Mouse (Mus musculus) midbrain, embryonic 12.5 days (tissue): Measurements from ENCODE around the gene Smg5. TPM values are rescaled to one million over a fixed set of nuclear protein-coding genes. Genes with fewer than 3 reads are reported as not detected.
"Not testable (repeated sequence)": the region's sequence is repeated elsewhere in the genome, so short reads cannot be mapped to it uniquely, and the experiment has no call there.

ENCODE experiments used
- ATAC-seq: fragments of 200-750 bp; cut with Nextera tagmentation; 2 replicates; pipeline ENCODE4 v1.8.0; 2017; ENCODE audit warnings: low read depth, moderate TSS enrichment, moderate library complexity; ENCODE audit not compliant: low FRiP score
- H3K27ac ChIP-seq: fragments of 300-500 bp; sonication (generic); replicated peaks from 2 replicates; pipeline ENCODE4 v1.5.1; 2016; ENCODE audit warnings: mild to moderate bottlenecking
- H3K27me3 ChIP-seq: fragments of 300-500 bp; sonication (generic); 2 replicates; pipeline ENCODE4 v1.6.1; 2016; ENCODE audit warnings: mild to moderate bottlenecking
- H3K36me3 ChIP-seq: fragments of 300-500 bp; sonication (generic); 2 replicates; pipeline ENCODE4 v1.6.1; 2016
- H3K4me1 ChIP-seq: fragments of 300-500 bp; sonication (generic); 2 replicates; pipeline ENCODE4 v1.6.1; 2016
- H3K4me2 ChIP-seq: fragments of 300-500 bp; sonication (generic); replicated peaks from 2 replicates; pipeline ENCODE4 v1.6.1; 2016; ENCODE audit warnings: mild to moderate bottlenecking, moderate library complexity
- H3K4me3 ChIP-seq: fragments of 300-500 bp; sonication (generic); 2 replicates; pipeline ENCODE4 v1.5.1; 2016; ENCODE audit warnings: mild to moderate bottlenecking
- H3K9ac ChIP-seq: fragments of 300-500 bp; sonication (generic); replicated peaks from 2 replicates; pipeline ENCODE4 v1.6.1; 2016; ENCODE audit warnings: mild to moderate bottlenecking, moderate library complexity
- H3K9me3 ChIP-seq: fragments of 300-500 bp; sonication (generic); 2 replicates; pipeline ENCODE4 v1.6.1; 2016; ENCODE audit warnings: mild to moderate bottlenecking
- WGBS: fragments of 180-500 bp; shearing (Covaris S2); methylation state at CpG from one replicate; pipeline ENCODE4 v1.1.7; 2016; 5-methylcytosine and 5-hydroxymethylcytosine counted together
- polyA plus RNA-seq: library from polyadenylated mRNA; unstranded; fragments of >200 nt; fragmentation: Nextera tagmentation; extraction: Ambion mirVana; gene quantifications from 2 replicates; pipeline ENCODE4 v1.2.1, GENCODE M21; 2016

Smg5 gene
- polyA plus RNA-seq, 1 experiment from 2014 or later: 101 TPM

GRCm38 (mm10) chr3:88376644-88377043 lies 40.6 kb downstream of the Smg5 start:
- peak overlapping the region; percentile 29; the same call in 1 of the 2 replicates for H3K4me2 ChIP-seq
- 0 out of 2 replicates have a peak overlapping the region, but pooled peaks have one; percentile 4 for H3K27ac ChIP-seq
- ATAC-seq, H3K9ac ChIP-seq, H3K9me3 ChIP-seq, H3K36me3 ChIP-seq, H3K4me3 ChIP-seq, H3K4me1 ChIP-seq, H3K27me3 ChIP-seq: not testable (repeated sequence)
- 31% methylated on average over 7 of the region's 7 CpGs for WGBS

- H3K4me1 ChIP-seq: peaks cover 12% of the 10 kb centered on the region; the same call in 1 of the 2 replicates
- not testable (repeated sequence) for H3K27ac ChIP-seq, H3K36me3 ChIP-seq, H3K4me3 ChIP-seq, H3K9ac ChIP-seq, H3K9me3 ChIP-seq, H3K4me2 ChIP-seq, ATAC-seq, H3K27me3 ChIP-seq
- 83% methylated on average over 5 of the region's 5 CpGs for WGBS
Observed at GRCm38 (mm10) chr3:88378599-88378998, 42.5 kb downstream of the Smg5 start, which contains the start of gene Bglap2. Gene Bglap2 (minus strand): TSS chr3:88378699.

DNA sequence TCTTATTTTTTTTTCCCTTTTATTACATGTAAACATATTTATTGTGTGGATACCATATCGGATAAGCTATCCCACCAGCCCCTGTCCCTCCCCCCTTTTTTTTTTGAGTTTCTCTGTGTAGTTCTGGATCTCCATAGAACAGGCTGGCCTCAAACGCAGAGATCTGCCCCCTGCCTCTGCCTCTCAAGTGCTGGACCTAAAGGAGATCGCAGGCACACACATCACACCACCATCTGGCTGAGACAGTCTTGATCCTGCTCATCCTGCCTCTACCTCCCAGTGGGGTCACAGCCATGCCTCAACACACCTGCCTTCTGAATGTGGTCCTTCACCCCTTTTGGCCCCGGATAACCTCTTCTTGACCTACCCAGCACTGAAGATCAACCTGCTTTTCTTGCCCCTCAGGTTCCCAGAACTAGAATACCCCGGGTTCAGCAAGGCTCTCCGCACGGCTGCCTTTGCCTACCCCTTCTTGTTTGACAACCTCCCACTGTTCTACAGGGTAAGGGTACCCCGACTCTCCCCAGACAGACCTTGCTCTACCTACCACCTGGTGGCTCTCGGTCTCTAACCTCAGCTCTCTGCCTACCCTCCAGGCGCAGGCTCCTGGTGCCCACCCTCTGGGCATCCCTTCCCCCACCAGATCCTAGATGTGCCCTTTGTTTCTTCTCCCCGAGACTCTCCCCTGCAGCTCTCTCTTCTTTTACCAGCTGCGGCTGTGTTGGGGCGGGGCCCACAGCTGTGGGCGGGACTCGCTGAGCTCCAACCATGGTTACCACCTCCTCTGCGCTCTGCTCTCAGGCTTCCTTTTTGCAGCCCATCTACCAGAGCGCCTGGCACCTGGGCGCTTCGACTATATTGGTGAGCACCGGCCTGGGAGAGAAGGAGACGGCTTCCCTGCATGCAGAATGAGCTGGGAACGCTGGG lies 45.6 kb downstream of the Smg5 start:
- Histone ChIP-seq H3K4me3 (peak overlapping the region; percentile 24; the same call in 1 of the 2 replicates), H3K4me2 (peak overlapping the region; percentile 45), H3K9ac (peak overlapping the region; percentile 41; the same call in 1 of the 2 replicates), H3K27ac (peak overlapping the region; percentile 67)
- not testable (repeated sequence) for H3K27me3 ChIP-seq, H3K4me1 ChIP-seq, H3K36me3 ChIP-seq, H3K9me3 ChIP-seq
- 5% methylated on average over 22 of the region's 22 CpGs for WGBS
- peak; percentile 88 for ATAC-seq

GRCm38 (mm10) chr3:88382383-88382782 lies 46.3 kb downstream of the Smg5 start:
- not testable (repeated sequence) for H3K4me1 ChIP-seq, H3K27me3 ChIP-seq, H3K4me2 ChIP-seq, H3K36me3 ChIP-seq, H3K27ac ChIP-seq, ATAC-seq, H3K4me3 ChIP-seq, H3K9ac ChIP-seq, H3K9me3 ChIP-seq
- WGBS: 59% methylated on average over 3 of the region's 7 CpGs

DNA sequence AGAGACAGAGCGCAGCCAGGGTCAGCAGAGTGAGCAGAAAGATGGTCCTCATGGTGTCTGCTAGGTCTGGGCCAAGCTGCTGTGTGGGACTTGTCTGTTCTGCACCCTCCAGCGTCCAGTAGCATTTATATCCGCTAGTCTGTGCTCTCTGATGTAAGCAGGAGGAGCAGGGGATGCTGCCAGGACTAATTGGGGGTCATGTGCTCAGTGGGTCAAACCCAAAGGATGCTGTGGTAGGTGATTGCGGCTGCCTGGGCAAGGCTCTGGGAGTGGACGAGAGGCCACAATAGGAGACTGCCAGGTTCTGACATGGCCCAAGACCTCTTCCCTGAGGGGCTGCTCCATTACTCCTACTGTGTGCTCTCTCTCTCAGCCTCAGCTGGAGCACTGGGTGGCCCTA lies 48.3 kb downstream of the Smg5 start, which contains the start of gene Bglap:
TSS of gene Bglap (minus strand) at position 101 of the 400 bp plus-strand sequence.
- ATAC-seq: no peak
- WGBS: 87% methylated on average over 5 of the region's 5 CpGs
- H3K4me1 ChIP-seq: 0 out of 2 replicates have a peak, but pooled peaks cover 4% of the 10 kb centered on the region
- H3K9ac ChIP-seq: no peak within 1 kb of the TSS
- H3K4me3 ChIP-seq: no peak within 1 kb of the TSS
- H3K9me3 ChIP-seq: no peaks in the 10 kb centered on the region
- no peaks in the 10 kb centered on the region for H3K36me3 ChIP-seq
- H3K27ac ChIP-seq: no peak within 1 kb of the TSS
- no peak within 1 kb of the TSS for H3K4me2 ChIP-seq
- no peaks in the 10 kb centered on the region for H3K27me3 ChIP-seq

DNA sequence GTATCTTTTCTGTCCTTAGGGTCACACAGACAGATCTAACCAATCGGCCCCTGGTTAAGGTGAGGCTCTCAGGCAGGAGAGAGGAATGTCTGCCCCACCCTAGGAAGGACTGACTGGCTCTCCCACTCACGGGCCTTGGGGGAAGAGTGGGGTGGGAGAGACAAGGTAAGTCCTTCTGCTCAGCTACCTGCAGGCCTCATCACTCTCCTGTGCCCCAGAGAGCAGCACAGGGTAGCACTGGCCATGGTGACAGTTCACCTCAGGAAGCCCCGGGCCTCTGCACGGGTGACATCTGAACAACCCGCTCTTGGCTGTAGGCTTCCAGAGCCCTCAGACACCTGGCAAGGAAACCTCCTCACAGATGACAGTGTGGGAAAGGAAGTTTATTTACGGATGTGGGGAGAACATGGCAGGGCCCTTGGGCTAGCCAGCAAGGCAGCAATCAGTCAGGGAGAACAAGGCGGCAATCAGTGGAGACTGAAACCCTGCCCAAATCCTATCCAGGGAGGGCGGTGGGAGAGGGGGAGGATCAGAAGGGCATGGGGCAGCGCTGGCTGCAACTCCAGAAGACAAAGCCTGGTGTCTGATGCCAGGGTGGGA lies 57.8 kb downstream of the Smg5 start:
- no peak overlapping the region for H3K4me3 ChIP-seq
- H3K27ac ChIP-seq: no peak overlapping the region
- no peaks in the 10 kb centered on the region for H3K4me1 ChIP-seq
- peaks cover 18% of the 10 kb centered on the region; the same call in 1 of the 2 replicates for H3K36me3 ChIP-seq
- H3K27me3 ChIP-seq: no peaks in the 10 kb centered on the region
- no peaks in the 10 kb centered on the region for H3K9me3 ChIP-seq
- 93% methylated on average over 9 of the region's 9 CpGs for WGBS
- no peak overlapping the region for H3K4me2 ChIP-seq
- H3K9ac ChIP-seq: no peak overlapping the region
- ATAC-seq: no peak

DNA sequence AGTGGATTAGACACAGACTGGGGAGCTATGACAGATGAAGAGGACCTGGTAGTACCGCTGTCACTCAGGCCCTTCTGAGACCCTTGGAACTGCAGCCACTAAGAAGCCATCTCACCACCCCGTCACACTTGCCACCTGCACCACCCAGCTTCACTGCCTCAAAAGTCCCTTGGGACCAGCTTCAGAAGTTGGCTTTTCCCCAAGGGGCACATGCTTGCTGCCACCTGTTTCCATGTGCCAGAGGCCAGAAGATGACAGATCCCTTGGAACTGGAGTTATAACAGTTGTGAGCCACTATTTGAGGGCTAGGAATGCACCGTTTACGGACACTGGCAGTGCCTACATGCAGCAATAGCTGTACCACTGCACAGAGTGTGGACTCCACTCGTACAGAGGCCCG lies 59.2 kb downstream of the Smg5 start:
- H3K27ac ChIP-seq: no peak overlapping the region
- no peaks in the 10 kb centered on the region for H3K4me1 ChIP-seq
- no peaks in the 10 kb centered on the region for H3K9me3 ChIP-seq
- no peak for ATAC-seq
- no peak overlapping the region for H3K9ac ChIP-seq
- WGBS: 94% methylated on average over 6 of the region's 6 CpGs
- H3K4me2 ChIP-seq: no peak overlapping the region
- peaks cover 15% of the 10 kb centered on the region; the same call in 1 of the 2 replicates for H3K36me3 ChIP-seq
- H3K4me3 ChIP-seq: no peak overlapping the region
- no peaks in the 10 kb centered on the region for H3K27me3 ChIP-seq

DNA sequence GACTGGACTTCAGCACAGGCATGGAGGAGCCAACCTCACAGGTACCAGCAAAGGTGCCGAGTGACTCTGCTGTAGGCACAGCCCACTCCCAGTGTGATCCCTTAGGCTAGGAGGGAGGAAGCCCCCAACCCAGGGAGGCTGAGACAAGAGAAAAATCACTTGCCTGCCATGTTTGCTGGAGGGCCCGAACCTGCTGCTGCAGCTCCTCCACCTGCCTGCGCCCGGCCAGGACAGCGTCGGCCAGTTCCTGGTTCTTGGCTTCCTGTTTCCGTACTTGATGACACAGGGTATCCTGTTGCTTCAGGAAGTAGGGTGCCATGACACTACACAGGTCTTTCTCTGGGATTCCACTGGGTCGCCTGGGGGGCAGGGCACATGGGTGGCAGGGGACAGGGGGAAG lies 59.7 kb downstream of the Smg5 start:
- Histone ChIP-seq H3K27ac (no peak overlapping the region), H3K9ac (no peak overlapping the region), H3K4me2 (no peak overlapping the region), H3K4me1 (no peaks in the 10 kb centered on the region), H3K4me3 (no peak overlapping the region), H3K36me3 (peaks cover 17% of the 10 kb centered on the region; the same call in 1 of the 2 replicates), H3K9me3 (no peaks in the 10 kb centered on the region), H3K27me3 (no peaks in the 10 kb centered on the region)
- no peak for ATAC-seq
- WGBS: 94% methylated on average over 8 of the region's 8 CpGs

DNA sequence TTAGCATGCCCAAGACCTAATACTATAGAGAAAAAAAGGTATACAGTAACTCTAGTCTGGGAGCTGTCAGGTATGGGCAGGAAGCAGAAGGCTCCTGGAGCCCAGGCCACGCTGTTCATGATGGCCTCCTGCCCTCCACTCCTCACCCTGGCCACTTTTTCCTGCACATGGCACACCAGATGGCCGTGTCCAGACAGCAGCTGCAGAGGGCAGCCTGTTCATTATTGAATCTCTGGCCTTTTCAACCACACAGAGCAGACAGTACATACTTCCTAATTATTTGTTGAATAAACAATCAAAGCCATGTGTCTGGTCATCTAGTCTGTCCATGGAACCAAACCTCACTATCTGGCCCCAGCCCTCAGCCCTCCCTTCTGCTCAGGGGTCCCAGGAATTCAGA lies 62.6 kb downstream of the Smg5 start:
- Histone ChIP-seq H3K4me3 (no peak overlapping the region), H3K9ac (no peak overlapping the region), H3K4me2 (no peak overlapping the region), H3K9me3 (no peaks in the 10 kb centered on the region), H3K4me1 (no peaks in the 10 kb centered on the region), H3K36me3 (peaks cover 17% of the 10 kb centered on the region), H3K27ac (no peak overlapping the region), H3K27me3 (no peaks in the 10 kb centered on the region)
- WGBS: 77% methylated on average over 2 of the region's 2 CpGs
- ATAC-seq: no peak

DNA sequence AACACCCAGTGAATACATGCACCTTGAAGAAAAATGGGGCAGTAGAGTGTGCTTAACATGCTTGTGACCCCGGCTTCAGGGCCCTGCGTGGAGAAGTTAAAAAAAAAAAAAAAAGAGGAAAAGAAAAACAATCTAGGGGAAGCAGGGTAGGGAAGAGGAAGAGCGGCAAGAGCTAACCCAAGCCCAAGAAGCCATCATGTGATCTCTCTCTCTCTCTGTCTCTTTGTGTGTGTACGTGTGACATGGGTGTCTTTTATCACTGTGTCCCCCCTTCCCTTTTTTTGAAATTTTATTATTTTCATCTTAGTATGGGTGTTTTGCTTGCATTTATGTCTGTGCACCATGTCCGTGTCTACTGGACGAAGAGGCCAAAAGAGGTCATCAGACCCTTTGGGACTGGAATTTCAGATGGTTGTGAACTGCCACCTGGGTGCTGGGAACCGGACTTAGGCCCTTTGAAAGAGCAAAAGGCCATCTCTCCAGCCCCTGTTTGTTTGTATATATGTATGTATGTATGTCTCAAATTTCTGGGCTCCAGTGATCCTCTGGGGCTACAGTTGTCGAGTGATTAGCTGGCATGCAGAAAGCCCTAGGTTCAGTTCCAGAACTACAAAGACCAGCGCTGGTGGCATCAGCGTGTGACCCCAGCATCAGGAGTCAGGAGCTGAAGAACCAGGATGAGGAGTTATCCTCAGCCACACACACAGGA lies 67.6 kb downstream of the Smg5 start:
- Histone ChIP-seq H3K4me2 (no peak overlapping the region), H3K27me3 (no peaks in the 10 kb centered on the region), H3K9me3 (no peaks in the 10 kb centered on the region), H3K4me1 (peaks cover 8% of the 10 kb centered on the region), H3K9ac (no peak overlapping the region), H3K4me3 (no peak overlapping the region), H3K27ac (no peak overlapping the region), H3K36me3 (peaks cover 10% of the 10 kb centered on the region; the same call in 1 of the 2 replicates)
- WGBS: 95% methylated on average over 10 of the region's 10 CpGs
- no peak for ATAC-seq

DNA sequence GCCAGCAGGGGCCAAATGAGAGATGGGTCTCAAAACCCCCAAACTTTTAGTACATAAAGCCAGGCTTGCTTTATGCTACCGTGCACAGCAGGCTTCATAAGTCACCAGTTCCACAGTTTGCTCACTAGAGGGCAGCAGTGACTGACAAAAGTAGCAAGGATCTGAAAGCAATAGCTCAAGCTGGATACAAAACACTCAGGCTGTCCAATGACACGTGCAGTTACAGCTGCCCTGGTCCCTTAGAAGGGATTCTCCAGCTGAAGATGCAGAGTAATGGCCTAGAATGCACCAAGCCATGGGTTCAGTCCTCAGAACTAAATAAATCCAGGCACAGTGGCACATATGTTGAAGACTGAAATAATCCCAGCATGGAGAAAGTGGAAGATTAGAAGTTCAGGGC lies 71.0 kb downstream of the Smg5 start:
- 0 out of 2 replicates have a peak, but pooled peaks have one; percentile 11 for ATAC-seq
- Histone ChIP-seq H3K9ac (no peak overlapping the region), H3K27ac (0 out of 2 replicates have a peak overlapping the region, but pooled peaks have one; percentile 11), H3K9me3 (no peaks in the 10 kb centered on the region), H3K27me3 (no peaks in the 10 kb centered on the region), H3K4me3 (no peak overlapping the region), H3K36me3 (peaks cover 12% of the 10 kb centered on the region), H3K4me2 (no peak overlapping the region), H3K4me1 (peaks cover 23% of the 10 kb centered on the region)
- 0% methylated on average over 2 of the region's 2 CpGs for WGBS
